Mouse (Mus musculus) kidney, embryonic 16.5 days (tissue): ENCODE results near the gene Sh2b1. TPM values are rescaled to one million over a fixed set of nuclear protein-coding genes. Genes with fewer than 3 reads are reported as not detected.

Source experiments
- ATAC-seq: fragments of 200-750 bp; cut with Nextera tagmentation; 2 replicates; pipeline ENCODE4 v1.8.0; 2017; ENCODE audit warnings: moderate TSS enrichment; ENCODE audit not compliant: low FRiP score, low TSS enrichment
- H3K27ac ChIP-seq: fragments of 300-500 bp; sonication (generic); 2 replicates; pipeline ENCODE4 v1.5.1; 2014; ENCODE audit warnings: low read length
- H3K27me3 ChIP-seq: fragments of 300-500 bp; sonication (generic); 2 replicates; pipeline ENCODE4 v1.6.1; 2014; ENCODE audit warnings: low read length, control low read depth, mixed read lengths; ENCODE audit not compliant: insufficient read depth
- H3K36me3 ChIP-seq: fragments of 300-500 bp; sonication (generic); 2 replicates; pipeline ENCODE4 v1.6.1; 2014; ENCODE audit warnings: low read length, control low read depth, mixed read lengths; ENCODE audit not compliant: insufficient read depth
- H3K4me1 ChIP-seq: fragments of 300-500 bp; sonication (generic); 2 replicates; pipeline ENCODE4 v1.6.1; 2014; ENCODE audit warnings: low read length, control low read depth, mixed read lengths; ENCODE audit not compliant: insufficient read depth
- H3K4me2 ChIP-seq: fragments of 300-500 bp; sonication (generic); replicated peaks from 2 replicates; pipeline ENCODE4 v1.6.1; 2014; ENCODE audit warnings: low read depth, low read length
- H3K4me3 ChIP-seq: fragments of 300-500 bp; sonication (generic); 2 replicates; pipeline ENCODE4 v1.5.1; 2014; ENCODE audit warnings: mild to moderate bottlenecking, low read length
- H3K9ac ChIP-seq: fragments of 300-500 bp; sonication (generic); replicated peaks from 2 replicates; pipeline ENCODE4 v1.6.1; 2014; ENCODE audit warnings: low read length
- H3K9me3 ChIP-seq: fragments of 300-500 bp; sonication (generic); 2 replicates; pipeline ENCODE4 v1.6.1; 2016; ENCODE audit warnings: low read length, control low read depth
- WGBS: fragments of 180-500 bp; shearing (Covaris S2); extraction: QIAGEN DNeasy Blood & Tissue Kit; methylation state at CpG from one replicate; pipeline ENCODE4 v1.1.7; 2014; 5-methylcytosine and 5-hydroxymethylcytosine counted together
- polyA plus RNA-seq: library from polyadenylated mRNA; unstranded; fragments of >200 nt; fragmentation: Nextera tagmentation; extraction: Ambion mirVana; gene quantifications from 2 replicates; pipeline ENCODE4 v1.2.1, GENCODE M21; 2015

Sh2b1 gene
- polyA plus RNA-seq, result 62.5 and 66.5 TPM in 2 replicates

GRCm38 (mm10) chr7:126474993-126475581 lies at the start of gene Sh2b1:
TSS of gene Sh2b1 (minus strand) at chr7:126475424.
- Histone ChIP-seq H3K36me3 (peaks cover 17% of the 10 kb centered on the region), H3K27me3 (no peaks in the 10 kb centered on the region), H3K4me2 (peak within 1 kb of the TSS; percentile 85), H3K9ac (peak within 1 kb of the TSS; percentile 97), H3K9me3 (no peaks in the 10 kb centered on the region), H3K4me1 (peaks cover 20% of the 10 kb centered on the region), H3K27ac (peak within 1 kb of the TSS; percentile 96), H3K4me3 (peak within 1 kb of the TSS; percentile 91)
- under 1% methylated on average over 53 of the region's 53 CpGs for WGBS
- ATAC-seq, result peak; percentile 92

DNA sequence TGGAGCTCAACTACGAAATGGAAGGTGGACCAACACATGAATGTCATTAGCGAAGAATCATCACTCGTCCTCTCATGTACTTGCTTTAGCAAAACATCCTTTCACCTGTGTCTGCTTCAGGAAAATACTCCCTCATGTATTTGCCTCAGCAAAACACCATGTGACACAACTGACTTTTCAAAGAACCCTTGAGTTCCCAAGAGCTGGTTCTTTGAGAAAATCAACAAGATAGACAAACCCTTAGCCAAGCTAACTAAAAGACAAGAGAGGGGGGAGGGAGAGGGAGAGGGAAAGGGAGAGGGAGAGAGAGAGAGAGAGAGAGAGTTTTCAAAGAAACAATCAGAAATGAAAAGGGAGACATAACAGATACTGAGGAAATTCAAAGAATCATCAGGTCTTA lies 48.1 kb upstream of the Sh2b1 start:
- ATAC-seq, result no peak

DNA sequence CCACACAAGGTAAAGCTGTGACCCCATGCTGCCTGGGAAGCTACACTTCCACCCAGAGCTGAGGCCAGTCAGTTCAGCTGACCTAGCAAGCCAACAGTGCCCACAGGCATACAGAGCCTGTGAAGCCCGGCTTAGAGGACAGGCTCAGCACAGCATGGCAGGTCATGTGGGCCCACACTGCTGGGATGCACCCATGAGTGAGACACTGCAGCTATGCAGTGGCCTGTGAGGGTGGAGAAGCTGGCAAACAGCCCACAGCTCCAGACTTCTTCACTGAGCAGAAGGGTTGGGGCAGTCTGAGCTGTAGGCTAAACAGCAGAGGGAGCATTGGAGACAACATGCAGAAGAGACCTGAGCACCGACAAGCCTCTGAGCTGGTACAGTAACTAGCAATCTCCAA lies 44.3 kb upstream of the Sh2b1 start:
- H3K4me1 ChIP-seq, result no peaks in the 10 kb centered on the region
- no peaks in the 10 kb centered on the region for H3K36me3 ChIP-seq
- H3K27ac ChIP-seq, result no peak overlapping the region
- WGBS, result 61% methylated on average over 2 of the region's 2 CpGs
- no peaks in the 10 kb centered on the region for H3K9me3 ChIP-seq
- ATAC-seq, result no peak; the same call in 1 of the 2 replicates
- no peak overlapping the region for H3K4me2 ChIP-seq
- H3K4me3 ChIP-seq, result no peak overlapping the region
- H3K9ac ChIP-seq, result no peak overlapping the region
- H3K27me3 ChIP-seq, result 0 out of 2 replicates have a peak, but pooled peaks cover 3% of the 10 kb centered on the region

More for the DNA sequence above, 48.1 kb upstream of the Sh2b1 start:
- H3K36me3 ChIP-seq, result no peaks in the 10 kb centered on the region
- H3K27me3 ChIP-seq, result 0 out of 2 replicates have a peak, but pooled peaks cover 3% of the 10 kb centered on the region
- no peak overlapping the region for H3K4me3 ChIP-seq
- H3K27ac ChIP-seq, result no peak overlapping the region
- H3K9me3 ChIP-seq, result no peaks in the 10 kb centered on the region
- no peak overlapping the region for H3K9ac ChIP-seq
- WGBS, result 79% methylated on average over 3 of the region's 3 CpGs
- no peak overlapping the region for H3K4me2 ChIP-seq
- H3K4me1 ChIP-seq, result no peaks in the 10 kb centered on the region

DNA sequence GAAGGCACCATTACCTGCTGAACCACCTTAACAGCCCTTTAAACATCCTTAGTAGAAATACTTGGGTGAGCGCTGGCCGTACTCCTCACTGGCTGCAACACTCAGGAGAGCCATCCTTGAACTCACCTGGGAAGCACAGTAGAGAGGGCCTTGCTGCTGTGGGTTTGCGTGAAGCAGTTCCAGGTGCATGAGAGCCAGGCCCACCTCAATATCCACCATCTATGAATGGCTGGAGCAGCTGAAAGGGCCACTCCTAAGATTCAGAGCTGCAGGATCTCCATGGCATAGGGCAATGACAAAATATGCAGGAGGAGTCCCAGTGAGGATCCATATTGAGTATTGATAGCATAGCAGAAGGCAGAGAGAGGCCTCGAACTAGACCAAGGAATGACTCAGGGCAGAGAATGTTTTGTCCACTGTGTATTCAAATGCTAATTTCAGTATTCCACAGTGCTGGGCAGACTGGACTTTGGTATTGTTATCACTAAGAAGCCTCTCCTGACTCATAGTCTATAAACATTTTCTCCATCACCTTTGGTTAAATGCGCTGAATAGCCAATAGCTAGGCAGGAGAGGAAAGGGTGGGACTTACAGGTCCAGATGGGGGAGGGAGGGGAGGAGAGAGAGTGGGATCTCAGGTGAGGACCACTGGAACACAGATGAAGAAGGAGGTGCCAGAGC lies 43.2 kb upstream of the Sh2b1 start:
- H3K27ac ChIP-seq, result no peak overlapping the region
- H3K9me3 ChIP-seq, result no peaks in the 10 kb centered on the region
- 85% methylated on average over 5 of the region's 5 CpGs for WGBS
- ATAC-seq, result no peak
- H3K4me1 ChIP-seq, result no peaks in the 10 kb centered on the region
- H3K4me3 ChIP-seq, result no peak overlapping the region
- no peaks in the 10 kb centered on the region for H3K36me3 ChIP-seq
- H3K9ac ChIP-seq, result no peak overlapping the region
- no peak overlapping the region for H3K4me2 ChIP-seq
- H3K27me3 ChIP-seq, result 0 out of 2 replicates have a peak, but pooled peaks cover 3% of the 10 kb centered on the region

DNA sequence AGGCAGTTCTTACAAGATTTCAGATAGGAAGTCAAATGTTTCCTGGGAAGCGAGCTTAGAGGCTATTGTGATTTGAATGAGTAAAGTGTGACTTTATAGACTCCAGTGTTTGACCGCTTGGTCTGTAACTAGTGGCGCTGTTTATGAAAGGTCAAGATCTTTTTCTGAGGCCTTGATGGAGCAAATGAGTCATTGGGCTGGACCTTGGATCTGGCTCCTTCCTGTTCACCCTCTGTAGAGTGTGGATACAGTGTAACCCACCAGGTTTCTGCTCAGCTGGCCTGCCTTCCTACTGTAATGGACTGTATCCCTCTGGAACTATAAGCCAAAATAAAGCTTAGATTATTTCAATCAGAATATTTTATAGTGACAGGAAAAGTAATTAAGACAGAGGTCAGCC lies 36.1 kb upstream of the Sh2b1 start:
- no peak for ATAC-seq

DNA sequence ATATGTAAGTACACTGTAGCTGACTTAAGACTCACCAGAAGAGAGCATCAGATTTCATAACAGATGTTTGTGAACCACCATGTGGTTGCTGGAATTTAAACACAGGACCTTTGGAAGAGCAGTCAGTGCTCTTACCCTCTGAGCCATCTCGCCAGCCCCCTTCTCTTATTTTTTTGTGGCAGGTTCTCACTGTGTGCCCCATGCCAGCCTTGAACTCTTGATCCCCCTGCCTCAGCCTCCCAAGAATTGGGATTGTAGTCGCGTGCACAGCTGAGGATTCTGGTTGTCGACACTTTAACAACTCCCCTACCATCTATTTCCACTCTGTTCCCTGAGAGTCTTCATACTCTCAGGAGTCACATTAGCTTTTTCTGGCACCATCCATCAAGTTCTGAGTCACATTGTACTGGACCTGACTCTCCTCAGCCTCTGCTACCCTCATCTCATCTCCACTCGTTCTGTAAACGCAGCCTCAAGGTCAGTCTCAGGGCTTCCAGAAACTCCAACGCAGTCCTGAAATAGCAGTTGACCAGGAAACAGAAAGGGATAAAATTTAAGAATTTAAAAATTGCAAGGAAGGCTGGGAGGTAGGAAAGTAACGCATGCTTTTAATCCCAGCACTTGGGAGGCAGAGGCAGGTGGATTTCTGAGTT lies 32.0 kb upstream of the Sh2b1 start:
- Histone ChIP-seq H3K27ac (no peak overlapping the region), H3K9ac (no peak overlapping the region), H3K4me3 (no peak overlapping the region), H3K27me3 (no peaks in the 10 kb centered on the region), H3K9me3 (no peaks in the 10 kb centered on the region), H3K36me3 (no peaks in the 10 kb centered on the region), H3K4me1 (peaks cover 6% of the 10 kb centered on the region), H3K4me2 (no peak overlapping the region)
- WGBS, result 78% methylated on average over 8 of the region's 8 CpGs
- no peak for ATAC-seq

More for the DNA sequence above, 36.1 kb upstream of the Sh2b1 start:
- Histone ChIP-seq H3K9me3 (no peaks in the 10 kb centered on the region), H3K4me3 (no peak overlapping the region), H3K4me2 (no peak overlapping the region), H3K9ac (no peak overlapping the region), H3K27ac (no peak overlapping the region), H3K36me3 (no peaks in the 10 kb centered on the region), H3K27me3 (no peaks in the 10 kb centered on the region), H3K4me1 (no peaks in the 10 kb centered on the region)
- 75% methylated on average over 3 of the region's 3 CpGs for WGBS

- 82% methylated on average over 2 of the region's 2 CpGs for WGBS
- Histone ChIP-seq H3K9ac (no peak overlapping the region), H3K4me2 (no peak overlapping the region), H3K27ac (no peak overlapping the region), H3K27me3 (no peaks in the 10 kb centered on the region), H3K36me3 (peaks cover 13% of the 10 kb centered on the region), H3K9me3 (no peaks in the 10 kb centered on the region), H3K4me3 (no peak overlapping the region), H3K4me1 (peaks cover 11% of the 10 kb centered on the region)
- no peak for ATAC-seq
Measured at GRCm38 (mm10) chr7:126504913-126505312, 29.7 kb upstream of the Sh2b1 start.

DNA sequence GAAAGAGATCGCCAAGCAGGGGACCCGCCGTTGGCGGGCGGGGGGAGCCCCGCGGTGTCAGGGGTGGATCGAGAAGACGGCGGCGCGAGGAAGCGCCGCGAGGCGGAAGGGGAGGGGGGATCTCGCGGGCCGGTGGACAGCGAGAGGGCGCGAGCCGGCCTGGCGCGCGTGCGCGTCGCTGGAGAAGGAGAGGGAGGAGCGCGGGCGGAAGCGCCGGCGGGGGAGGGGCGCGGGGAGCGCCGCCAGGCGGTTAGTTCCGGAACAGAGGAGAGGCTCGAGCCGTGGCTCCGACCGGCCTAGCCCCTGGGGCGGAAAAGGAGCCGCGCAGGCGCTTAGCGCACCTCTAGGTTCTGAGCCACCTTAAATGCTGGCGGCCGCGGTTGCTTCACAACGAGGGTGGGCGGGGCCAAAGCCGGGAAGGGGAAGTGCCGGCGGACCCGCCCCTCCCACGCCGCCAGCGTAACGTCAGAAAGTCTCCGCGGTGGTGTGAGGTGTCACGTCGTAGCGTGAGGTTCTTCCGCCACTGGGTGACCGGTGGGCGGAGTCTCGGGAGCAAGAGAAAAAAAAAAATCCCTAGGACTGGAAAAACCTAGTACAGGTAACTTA lies 28.2 kb upstream of the Sh2b1 start, which contains the start of gene Atxn2l:
Gene Atxn2l, minus strand, starts transcription at position 165 of the 606 bp plus-strand sequence.
- Histone ChIP-seq H3K9me3 (no peaks in the 10 kb centered on the region), H3K27me3 (no peaks in the 10 kb centered on the region), H3K4me3 (peak within 1 kb of the TSS; percentile 99), H3K27ac (peak within 1 kb of the TSS; percentile 100), H3K36me3 (peaks cover 29% of the 10 kb centered on the region), H3K9ac (peak within 1 kb of the TSS; percentile 99), H3K4me1 (peaks cover 11% of the 10 kb centered on the region), H3K4me2 (peak within 1 kb of the TSS; percentile 74)
- under 1% methylated on average over 57 of the region's 72 CpGs for WGBS
- ATAC-seq, result peak; percentile 94

GRCm38 (mm10) chr7:126502751-126503150 lies 27.5 kb upstream of the Sh2b1 start:
- peaks cover 35% of the 10 kb centered on the region for H3K36me3 ChIP-seq
- peak overlapping the region; percentile 100 for H3K27ac ChIP-seq
- 0% methylated on average over 40 of the region's 40 CpGs for WGBS
- H3K9ac ChIP-seq, result peak overlapping the region; percentile 99
- no peak for ATAC-seq
- peak overlapping the region; percentile 99 for H3K4me3 ChIP-seq
- no peaks in the 10 kb centered on the region for H3K27me3 ChIP-seq
- peak overlapping the region; percentile 74 for H3K4me2 ChIP-seq
- peaks cover 11% of the 10 kb centered on the region for H3K4me1 ChIP-seq
- H3K9me3 ChIP-seq, result no peaks in the 10 kb centered on the region
